Mouse (Mus musculus): ENCODE data around the gene Iqsec1.

Iqsec1 gene

DNA sequence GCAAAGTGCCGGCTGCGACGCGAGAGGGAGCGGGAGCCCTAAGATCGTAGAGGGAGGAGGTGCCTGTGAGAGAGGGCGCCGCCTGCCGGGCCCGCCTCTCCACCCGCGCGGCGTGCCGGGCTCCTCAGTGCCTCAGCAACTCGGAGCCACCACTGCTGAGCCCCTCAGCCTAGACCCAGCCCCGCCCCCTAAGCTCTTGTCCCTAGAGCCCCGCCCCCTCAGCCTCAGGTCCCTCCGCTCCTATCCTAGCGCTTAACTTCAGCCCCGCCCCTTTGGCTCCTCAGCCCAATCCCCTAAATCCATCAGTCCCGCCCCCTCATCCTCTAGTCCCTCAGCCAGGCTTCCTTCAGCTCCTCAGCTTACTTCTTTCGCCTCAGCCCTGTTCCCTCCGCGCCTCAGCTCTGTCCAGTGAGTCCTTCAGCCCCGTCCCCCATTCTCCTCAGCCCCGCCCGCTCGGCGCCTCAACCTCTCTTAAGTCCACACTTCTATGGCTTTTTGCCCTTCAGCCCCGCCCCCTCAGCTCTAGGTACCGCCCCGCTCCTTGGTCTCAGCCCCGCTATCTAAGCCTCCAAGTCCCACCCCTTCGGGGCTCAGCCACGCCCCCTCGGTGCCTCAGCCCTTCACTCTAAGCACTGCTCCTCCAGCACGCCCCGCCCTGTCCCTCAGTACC, at the start of gene Iqsec1:
TSS of gene Iqsec1 (minus strand) at position 38 of the 670 bp plus-strand sequence.
- in situ Hi-C loops (cut with MboI, MseI) = no loop called here

- in situ Hi-C loops (cut with MboI, MseI) = no loop called here
These were observed 39.8 kb upstream of the Iqsec1 start for GRCm38 (mm10) chr6:91028256-91028655.

GRCm38 (mm10) chr6:91020810-91021209, 32.3 kb upstream of the Iqsec1 start:
- in situ Hi-C loops (cut with MboI, MseI) = no loop called here

GRCm38 (mm10) chr6:91016600-91017230, 28.2 kb upstream of the Iqsec1 start:
- in situ Hi-C loops (cut with MboI, MseI) = no loop called here

- in situ Hi-C loops (cut with MboI, MseI) = no loop called here
These were observed 25.9 kb upstream of the Iqsec1 start for GRCm38 (mm10) chr6:91014198-91014958.

- in situ Hi-C loops (cut with MboI, MseI) = no loop called here
These were observed 24.0 kb upstream of the Iqsec1 start for GRCm38 (mm10) chr6:91012458-91012857.

DNA sequence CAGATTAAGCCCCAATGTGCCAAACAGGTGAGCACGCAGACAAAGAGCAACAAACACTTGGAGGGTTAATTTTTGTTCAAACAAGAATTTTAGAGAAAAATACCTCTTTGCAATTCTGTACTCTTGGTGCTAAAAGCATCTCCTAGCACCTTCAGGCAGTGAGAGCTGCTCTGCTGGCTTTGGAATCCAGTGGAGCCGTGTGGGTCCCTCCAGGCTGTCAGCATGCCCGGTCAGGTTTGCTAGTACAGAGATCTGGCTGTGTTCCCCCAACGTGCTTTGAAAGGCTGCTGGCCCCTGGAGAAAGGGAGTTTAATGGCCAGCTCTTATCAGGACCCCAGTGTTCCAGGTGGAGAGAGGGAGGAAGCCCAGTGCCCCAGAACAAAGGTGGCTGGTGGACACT, 23.1 kb upstream of the Iqsec1 start:
- in situ Hi-C loops (cut with MboI, MseI) = no loop called here

DNA sequence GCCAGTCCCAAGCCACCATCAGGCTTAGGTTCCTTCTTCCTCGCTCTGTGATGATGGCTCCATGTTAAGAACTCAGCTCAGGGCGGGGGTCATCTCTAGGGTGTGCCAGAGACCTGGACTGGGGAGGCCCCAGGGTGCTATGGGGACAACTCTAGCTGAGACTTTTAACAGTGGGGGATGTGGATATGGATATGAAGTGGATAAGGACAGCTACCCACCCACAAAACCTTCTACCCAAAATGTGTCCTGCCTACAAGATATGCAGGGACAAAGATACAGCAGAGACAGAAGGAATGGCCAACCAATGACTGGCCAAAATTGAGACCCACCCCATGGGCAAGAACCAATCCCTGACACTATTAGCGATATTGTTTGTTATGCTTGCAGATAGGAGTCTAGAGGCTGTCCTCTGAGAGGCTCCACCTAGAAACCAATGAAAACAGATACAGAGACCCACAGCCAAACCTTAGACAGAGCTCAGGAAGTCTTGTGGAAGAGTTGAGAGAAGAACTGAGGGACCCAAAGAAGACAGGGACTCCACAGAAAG, 19.9 kb upstream of the Iqsec1 start:
- in situ Hi-C loops (cut with MboI, MseI) = no loop called here

GRCm38 (mm10) chr6:91007207-91007606, 18.7 kb upstream of the Iqsec1 start:
- in situ Hi-C loops (cut with MboI, MseI) = no loop called here

- in situ Hi-C loops (cut with MboI, MseI) = no loop called here
These were observed 15.7 kb upstream of the Iqsec1 start for GRCm38 (mm10) chr6:91004157-91004556.

DNA sequence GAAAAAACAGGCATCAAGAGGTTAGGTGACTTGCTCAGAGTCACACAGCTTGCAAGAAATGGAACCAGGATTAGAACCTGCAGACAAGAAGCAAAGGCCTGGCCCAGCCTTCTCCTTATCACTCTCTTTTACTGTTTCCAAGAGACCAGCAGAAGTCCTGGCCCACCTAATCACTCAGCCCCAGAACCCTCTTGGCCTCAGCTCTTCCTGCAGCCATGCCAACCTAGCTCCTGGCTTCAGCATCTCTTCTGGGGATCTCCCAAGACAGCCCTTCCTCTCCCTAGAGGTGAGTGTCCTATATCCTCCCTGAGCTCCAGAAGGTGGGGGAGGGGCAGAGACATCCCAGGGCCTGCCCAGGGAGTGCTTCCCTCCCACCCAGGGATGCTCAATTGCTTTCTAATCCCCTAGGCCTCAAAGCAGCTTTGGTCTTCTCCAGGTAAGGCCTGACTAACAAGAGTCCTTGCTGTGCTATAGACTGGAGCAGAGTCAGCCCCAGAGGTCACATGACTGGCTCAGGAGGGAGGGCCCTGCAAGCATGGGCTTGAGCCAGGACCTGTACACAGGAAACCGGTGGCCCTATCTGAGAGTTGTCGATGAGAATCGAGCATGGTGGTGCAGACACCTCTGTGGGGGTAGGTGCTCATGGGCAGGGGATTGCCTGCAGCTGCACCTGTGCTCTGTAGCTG, 15.0 kb upstream of the Iqsec1 start:
- in situ Hi-C loops (cut with MboI, MseI) = no loop called here

DNA sequence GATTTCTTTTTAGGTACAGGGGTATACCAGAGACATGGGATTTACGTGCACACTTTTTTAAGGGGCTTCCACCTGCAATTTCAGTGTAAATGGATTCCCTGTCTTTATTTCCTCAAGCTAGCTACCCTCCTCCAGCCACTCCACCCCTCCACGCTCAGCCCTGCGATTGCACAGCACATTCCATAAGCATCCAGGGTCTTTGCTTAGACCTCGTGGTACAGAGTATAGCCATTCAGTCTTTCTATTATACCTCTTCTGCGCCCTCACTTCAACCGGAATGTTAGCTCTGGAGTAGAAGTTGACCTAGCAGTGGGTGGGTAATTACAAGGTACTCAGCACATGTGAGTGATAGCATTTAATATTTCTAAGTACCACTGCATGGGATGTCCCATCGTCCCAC, 13.1 kb upstream of the Iqsec1 start:
- in situ Hi-C loops (cut with MboI, MseI) = no loop called here

GRCm38 (mm10) chr6:91000819-91001525, 12.5 kb upstream of the Iqsec1 start:
- in situ Hi-C loops (cut with MboI, MseI) = no loop called here

- in situ Hi-C loops (cut with MboI, MseI) = no loop called here
These were observed 10.7 kb upstream of the Iqsec1 start for GRCm38 (mm10) chr6:90999176-90999575.

GRCm38 (mm10) chr6:90997025-90997424, 8.5 kb upstream of the Iqsec1 start:
- in situ Hi-C loops (cut with MboI, MseI) = no loop called here

GRCm38 (mm10) chr6:90996181-90996580, 7.7 kb upstream of the Iqsec1 start:
- in situ Hi-C loops (cut with MboI, MseI) = no loop called here

- in situ Hi-C loops (cut with MboI, MseI) = no loop called here
These were observed 223 bp downstream of the Iqsec1 start for GRCm38 (mm10) chr6:90988299-90988625.

DNA sequence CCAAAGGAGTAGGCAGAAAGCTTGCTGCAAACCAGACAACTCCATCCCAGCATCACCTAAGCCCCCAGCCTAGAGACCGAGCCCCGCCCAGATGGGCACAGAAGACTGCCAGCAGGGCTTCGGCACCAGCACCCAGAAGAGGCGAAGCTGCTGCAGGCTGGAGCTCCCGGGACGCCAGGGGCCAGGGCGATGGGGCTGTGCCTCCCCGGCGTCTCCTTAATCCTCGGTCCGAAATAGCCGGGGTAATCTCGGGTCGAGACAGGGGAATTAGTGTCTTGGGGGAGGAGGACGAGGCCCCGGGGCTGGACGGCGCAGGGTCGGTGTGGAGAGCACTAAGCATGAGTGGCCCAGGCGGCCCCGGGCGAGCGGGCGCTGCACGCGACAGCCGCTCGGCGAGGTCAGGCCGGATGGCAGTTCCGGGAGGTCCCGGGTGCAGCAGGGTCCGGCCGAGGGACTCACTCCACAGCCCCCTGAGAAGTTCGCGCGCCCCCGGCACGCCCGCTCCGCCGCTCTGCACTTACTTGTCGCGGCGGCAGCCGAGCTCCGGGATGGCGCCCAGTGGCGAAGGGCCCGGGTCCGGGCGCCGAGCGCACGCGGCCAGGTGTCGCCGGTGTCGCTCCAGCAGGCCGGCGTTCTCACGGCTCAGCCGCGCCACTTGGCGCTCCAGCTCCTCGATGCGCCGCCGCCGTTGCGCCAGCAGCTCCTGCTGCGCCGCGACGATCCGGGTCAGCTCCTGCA, 755 bp downstream of the Iqsec1 start:
- in situ Hi-C loops (cut with MboI, MseI) = no loop called here

DNA sequence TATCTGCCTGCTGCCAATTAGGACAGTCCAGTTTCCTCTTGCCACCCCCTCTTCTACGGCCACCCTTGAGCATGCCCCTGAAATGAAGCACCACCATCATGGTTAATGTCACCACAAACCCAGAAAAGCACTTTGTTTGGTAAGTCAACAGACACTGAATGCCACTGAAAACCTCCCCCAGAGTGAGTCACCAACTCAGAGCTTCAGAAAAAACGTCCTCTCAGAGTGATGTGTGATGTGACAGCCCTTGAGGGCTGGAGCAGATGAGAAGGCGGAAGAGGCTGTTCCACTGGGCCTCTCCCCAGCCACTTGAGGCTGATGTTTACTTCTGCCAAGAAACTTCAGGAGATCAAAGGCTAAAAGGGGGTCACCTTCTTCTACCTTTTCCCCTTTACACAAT, 4.4 kb downstream of the Iqsec1 start:
- in situ Hi-C loops (cut with MboI, MseI) = no loop called here

DNA sequence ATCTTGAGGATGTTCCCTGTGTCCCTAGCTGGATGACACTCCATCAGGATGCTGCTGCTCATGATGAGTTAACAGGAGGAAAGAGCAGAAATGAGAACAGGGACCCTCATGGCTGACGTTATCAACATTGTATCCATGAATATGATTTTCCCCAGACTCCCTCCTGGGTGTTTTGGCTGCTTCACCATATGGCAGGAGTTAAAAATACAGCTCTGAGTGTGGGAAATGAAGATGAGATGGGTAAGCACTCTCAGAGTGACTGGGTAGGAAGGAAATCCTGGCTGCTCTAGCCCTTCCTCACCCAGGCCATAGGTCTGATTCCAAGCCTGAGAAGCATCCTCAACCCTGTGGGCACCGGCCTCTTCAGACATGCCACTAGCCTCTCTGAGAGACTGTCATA, 14.2 kb downstream of the Iqsec1 start:
- in situ Hi-C loops (cut with MboI, MseI) = no loop called here

Measured in T-helper 1 cell (primary cell).